Mouse (Mus musculus): ENCODE results near the gene Klk13.

- TF ChIP-seq CTCF (IDR thresholded peaks at IDR 0.05; ENCODE audit: extremely low read depth, insufficient read depth, insufficient read length, insufficient replicate concordance): no peak
- TF ChIP-seq POLR2A (IDR thresholded peaks at IDR 0.05; ENCODE audit: low read depth, low read length): peak; percentile 9; the same call in 1 of the 2 replicates
These were observed 40.4 kb upstream of the Klk13 start, which contains the start of gene Ctu1 for GRCm38 (mm10) chr7:43671809-43672580.
